Mouse (Mus musculus) stomach, postnatal 0 days (tissue): Measurements from ENCODE around the gene Ugt2b36.
"Not testable (repeated sequence)": the region's sequence is repeated elsewhere in the genome, so short reads cannot be mapped to it uniquely, and the experiment has no call there.

Source experiments
- CTCF ChIP-seq: IDR thresholded peaks from 2 replicates; pipeline ENCODE4 v1.5.1; 2016; ENCODE audit warnings: antibody characterized with exemption, low read depth, mild to moderate bottlenecking, moderate library complexity
- EP300 ChIP-seq: optimal IDR thresholded peaks from 2 replicates; pipeline ENCODE3; 2016; ENCODE audit warnings: antibody characterized with exemption

DNA sequence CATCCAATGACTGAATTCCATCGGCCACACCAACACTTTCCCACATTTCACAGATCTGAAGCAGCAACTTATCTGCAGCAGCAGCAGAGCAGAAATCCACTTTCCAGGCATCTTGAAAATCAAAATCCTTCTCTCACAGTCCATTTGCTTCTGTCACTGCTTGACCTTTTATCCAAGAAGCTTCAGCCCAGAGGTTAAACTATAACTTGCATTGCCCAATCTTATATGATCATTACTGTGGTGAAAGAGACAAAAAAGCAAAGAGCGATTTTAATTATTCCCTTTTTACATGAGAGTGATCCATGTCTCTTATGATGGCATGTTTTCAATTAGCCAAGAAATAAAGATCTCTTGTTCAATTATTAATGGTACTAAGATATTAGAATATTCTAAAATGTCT is 47.8 kb upstream of the Ugt2b36 start, which contains the start of gene Ugt2b5:
- not testable (repeated sequence) for TF ChIP-seq CTCF, EP300
